Mouse (Mus musculus): ENCODE measurements around the gene Foxp1.
A peak's percentile ranks its signal among the peaks of the same experiment; 100 is the strongest.

Foxp1 gene

GRCm38 (mm10) chr6:99131815-99132214 is 390.7 kb downstream of the Foxp1 start:
- no peak for DNase-seq (ENCODE audit: low spot score)

DNA sequence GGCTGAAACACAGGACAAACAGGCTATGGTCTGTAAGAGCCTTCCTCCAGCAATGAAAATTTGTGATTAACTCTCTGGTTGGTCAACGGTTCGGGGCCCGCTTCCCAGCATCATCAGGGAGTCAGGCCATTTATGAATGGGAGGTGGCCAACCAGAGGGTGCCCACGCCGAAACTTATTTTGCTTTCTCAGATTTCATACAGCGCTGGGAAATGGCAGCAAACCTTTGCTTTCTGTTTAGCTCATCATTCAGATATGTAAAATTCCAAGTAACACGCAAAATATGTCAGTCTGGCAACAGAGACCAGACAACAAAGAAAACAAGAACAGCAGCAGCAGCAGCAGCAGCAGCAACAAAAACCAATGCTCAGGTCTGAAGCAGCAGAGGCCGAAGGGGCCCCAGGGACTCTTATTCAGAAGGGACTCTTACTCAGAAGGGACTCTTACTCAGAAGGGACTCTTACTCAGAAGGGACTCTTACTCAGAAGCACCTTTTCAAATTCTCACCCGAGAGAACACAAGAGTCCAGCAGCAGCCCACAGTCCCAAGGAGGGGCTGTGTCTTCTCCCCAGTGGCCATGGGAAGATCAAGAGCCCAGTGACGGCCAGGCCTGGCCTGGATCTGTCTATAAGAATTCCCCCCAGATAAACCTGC is 391.6 kb downstream of the Foxp1 start:
- DNase-seq (ENCODE audit: low spot score) = peak; percentile 57

- DNase-seq (ENCODE audit: low spot score) = no peak
These were observed 395.8 kb downstream of the Foxp1 start for GRCm38 (mm10) chr6:99126717-99127116.

DNA sequence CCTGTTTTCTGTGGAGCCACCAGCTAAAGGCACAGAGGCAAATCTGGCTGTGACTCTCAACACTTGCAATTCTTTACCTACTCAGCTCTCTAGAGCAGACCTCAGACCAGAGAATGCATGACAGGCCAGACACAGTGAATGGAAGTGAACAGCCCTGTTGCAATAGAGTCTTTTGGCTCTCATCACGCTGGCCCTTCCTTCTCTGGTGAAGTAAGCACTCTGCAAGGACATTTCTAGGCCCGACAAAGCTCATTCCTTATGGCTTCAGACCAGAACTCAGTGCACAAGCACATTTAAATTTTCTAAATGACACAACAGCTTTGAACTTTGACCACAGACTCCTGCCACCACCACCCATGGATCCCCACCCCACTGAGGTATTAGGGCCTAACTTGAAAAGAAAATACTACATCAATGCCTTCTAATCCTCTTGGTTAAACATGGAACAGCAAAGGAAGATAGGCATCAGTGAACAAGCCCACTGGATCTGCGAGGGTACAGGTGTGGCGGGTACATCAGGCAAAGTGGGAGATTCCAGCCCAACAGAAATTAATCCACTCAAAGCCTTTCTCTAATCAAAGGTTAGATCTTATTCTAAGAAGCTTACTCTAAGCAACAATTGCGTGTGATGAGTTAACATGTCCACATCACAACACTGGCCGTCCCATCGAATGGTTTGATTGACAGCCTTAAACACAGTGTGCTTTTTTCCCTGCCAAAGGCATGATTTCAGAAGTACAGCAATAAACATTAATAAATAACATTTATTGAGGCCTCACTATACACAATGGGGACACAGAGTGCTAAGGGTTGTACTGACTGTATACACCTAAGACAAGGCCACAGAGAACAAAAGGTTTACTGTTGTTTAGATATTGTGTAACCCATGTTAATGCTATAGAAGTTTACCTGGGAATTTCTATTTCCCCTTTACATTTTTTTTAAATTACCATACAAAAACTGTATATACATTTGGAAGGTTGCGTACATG is 401.4 kb downstream of the Foxp1 start:
- DNase-seq (ENCODE audit: low spot score) = no peak

DNA sequence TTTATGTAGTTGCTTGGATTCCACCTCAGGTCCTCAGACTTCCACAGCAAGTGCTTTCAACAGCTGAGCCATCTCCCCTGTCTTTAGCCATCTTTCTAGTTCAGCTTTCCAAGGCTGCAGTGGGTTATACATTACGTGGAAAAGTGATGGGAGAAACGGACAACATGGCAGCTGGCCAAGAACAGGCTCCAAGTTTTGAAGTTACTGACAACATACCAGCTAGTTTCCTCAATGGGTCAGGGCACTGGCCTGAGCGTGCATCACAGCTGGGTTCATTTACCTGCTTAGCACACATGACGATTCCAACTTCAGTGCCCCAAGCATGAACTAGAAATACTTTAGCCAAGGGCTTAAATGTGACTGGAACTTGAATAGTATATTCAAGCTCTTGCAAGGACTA is 404.0 kb downstream of the Foxp1 start:
- no peak for DNase-seq (ENCODE audit: low spot score)

DNA sequence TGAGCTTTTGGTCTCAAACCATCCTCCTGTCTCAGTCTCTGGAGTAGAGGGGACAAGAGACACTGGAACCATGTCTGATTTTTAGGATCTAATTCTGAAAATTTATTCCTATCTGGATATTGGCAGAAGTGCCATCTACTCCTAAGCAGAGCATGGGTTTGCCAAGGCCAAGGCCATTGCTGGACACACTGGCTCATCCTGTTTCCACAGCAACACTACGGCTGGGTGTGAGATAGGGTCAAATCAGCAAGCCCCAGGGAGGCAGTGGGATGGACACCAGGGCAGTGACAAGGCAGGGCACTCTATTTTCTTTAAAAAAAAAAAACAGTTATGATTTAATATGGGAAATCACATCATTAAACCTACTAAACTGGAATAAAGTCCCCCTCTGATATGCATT is 405.1 kb downstream of the Foxp1 start:
- no peak for DNase-seq (ENCODE audit: low spot score)

- DNase-seq (ENCODE audit: low spot score) = no peak
These were observed 410.7 kb downstream of the Foxp1 start for GRCm38 (mm10) chr6:99111856-99112255.

- no peak for DNase-seq (ENCODE audit: low spot score)
These were observed 414.1 kb downstream of the Foxp1 start for GRCm38 (mm10) chr6:99108417-99108816.

GRCm38 (mm10) chr6:99107674-99108073 is 414.8 kb downstream of the Foxp1 start:
- DNase-seq (ENCODE audit: low spot score) = no peak

GRCm38 (mm10) chr6:99107081-99107482 is 415.4 kb downstream of the Foxp1 start:
- DNase-seq (ENCODE audit: low spot score) = peak; percentile 30

DNA sequence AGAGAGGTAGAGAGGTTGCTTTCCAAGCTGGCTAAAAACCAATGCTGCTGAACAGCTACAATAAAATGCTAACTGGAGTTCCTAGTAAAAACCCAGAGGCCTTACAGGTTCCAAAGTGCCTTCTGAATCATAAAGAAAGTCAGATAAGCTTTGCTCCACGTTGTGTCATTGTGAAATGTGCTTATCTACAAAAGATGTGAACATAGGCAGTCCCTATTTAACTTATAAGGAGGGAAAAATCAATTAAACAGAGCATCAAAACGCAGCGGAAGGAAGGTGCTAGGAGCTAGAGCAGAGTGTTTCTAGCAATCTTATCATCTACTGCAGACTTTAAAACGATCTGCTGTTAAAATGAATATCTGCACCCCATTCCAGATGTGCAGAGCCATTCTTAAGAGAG is 416.5 kb downstream of the Foxp1 start:
- DNase-seq (ENCODE audit: low spot score) = no peak

GRCm38 (mm10) chr6:99104446-99104845 is 418.1 kb downstream of the Foxp1 start:
- peak; percentile 13 for DNase-seq (ENCODE audit: low spot score)

DNA sequence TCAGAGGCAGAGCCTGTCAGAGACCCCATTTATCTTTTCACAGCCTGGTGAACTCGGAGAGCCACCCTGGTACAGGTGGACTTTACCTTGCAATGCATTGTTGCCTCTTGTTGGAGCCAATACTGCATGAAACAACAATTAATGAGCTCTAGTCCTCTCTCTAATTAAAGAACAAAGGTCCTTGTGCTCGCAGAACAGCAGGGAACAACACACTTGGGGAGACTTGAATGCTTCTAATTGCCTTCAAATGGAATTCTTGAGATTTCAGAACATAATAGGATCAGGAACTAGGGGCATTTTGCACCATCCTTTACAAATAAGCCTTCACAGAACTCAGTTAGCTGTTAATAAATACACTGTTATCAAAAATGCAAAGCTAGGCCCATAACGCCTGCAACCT is 418.6 kb downstream of the Foxp1 start:
- DNase-seq (ENCODE audit: low spot score) = peak; percentile 9

- peak; percentile 79 for DNase-seq (ENCODE audit: low spot score)
These were observed 421.0 kb downstream of the Foxp1 start for GRCm38 (mm10) chr6:99101489-99101908.

DNA sequence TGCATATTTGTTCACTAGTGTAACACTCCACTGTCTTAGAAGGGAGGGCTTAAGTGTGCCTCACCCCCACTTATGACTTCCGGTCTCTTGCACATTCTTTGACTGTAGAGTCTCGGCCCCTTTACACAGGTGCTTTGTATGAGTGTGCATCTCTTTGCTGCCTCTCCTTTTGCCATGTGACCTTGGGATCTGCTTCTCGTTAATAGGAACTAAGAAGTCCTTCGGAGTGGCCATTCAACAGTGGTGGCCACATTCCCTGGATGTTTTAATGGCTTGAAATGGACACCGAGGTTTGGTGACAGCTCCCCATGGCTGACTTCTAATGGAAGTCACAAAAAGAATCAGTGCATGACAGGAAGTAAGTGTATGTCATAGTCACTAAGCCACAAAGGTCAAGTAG is 422.2 kb downstream of the Foxp1 start:
- peak; percentile 55 for DNase-seq (ENCODE audit: low spot score)

GRCm38 (mm10) chr6:99099781-99100180 is 422.7 kb downstream of the Foxp1 start:
- peak; percentile 63 for DNase-seq (ENCODE audit: low spot score)

GRCm38 (mm10) chr6:99097191-99097590 is 425.3 kb downstream of the Foxp1 start:
- DNase-seq (ENCODE audit: low spot score) = peak; percentile 34

DNA sequence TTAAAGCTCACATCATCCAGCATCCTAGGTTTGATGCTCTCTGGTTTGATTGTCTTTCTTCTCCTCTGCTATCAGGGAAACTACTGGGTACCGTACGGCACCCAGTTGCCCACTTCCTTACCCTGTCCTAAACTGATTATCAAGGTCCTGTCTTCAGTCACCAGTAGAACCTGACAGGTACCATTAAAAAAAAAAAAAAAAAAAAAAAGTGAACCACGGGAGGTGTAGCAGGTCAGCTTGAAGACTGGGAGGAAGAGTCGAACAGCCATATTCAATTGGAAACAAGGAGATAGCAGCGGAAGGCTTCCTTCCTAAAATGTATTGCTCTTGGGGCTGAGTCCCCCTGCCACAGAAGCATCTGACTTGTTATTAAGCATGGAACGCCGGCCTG is 425.8 kb downstream of the Foxp1 start:
- DNase-seq (ENCODE audit: low spot score) = no peak

- peak; percentile 53 for DNase-seq (ENCODE audit: low spot score)
These were observed 426.3 kb downstream of the Foxp1 start for GRCm38 (mm10) chr6:99096105-99096775.

DNA sequence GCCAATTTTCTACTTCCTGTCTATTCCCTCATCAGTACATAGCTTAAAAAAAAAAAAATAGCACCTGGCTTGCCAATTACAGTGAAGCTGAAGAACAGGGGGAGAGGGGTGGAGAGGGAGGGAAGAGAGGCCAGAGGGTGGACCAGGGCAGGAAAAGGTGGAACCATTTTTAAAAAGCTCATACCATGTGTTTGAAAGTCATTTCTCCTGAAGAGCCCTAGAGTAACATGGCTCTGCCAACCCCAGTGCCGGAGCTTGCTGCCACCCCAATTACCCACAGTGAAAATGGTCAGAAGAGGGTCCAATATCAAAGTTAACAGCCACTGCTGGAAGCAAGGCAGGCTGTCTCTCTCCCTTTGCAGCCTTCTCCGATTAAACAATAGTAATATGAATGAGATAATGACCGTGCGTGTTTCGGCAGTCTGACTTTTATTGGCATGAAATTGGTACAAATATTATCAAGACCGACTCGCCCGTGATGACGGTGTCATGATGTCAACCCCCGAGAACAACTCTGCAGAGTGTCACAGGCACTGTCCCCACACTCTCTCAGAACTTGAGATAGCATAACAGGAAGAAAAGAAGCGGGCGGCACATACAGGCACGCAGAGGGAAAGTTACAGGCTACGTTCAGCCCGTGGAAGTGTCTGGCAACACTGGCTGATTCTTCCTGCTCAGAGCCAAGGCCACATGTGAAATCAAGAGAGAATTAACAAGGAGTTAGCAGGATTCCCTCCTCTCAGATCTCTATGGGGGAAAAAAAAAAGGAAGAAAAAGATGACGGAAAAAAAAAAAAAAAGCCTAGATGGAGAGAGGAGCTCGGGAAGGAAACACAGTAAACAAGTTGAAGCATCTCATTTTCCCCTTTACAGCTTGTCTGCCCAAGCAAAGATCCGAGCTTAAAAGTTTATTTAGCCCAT is 427.1 kb downstream of the Foxp1 start:
- peak; percentile 40 for DNase-seq (ENCODE audit: low spot score)

DNA sequence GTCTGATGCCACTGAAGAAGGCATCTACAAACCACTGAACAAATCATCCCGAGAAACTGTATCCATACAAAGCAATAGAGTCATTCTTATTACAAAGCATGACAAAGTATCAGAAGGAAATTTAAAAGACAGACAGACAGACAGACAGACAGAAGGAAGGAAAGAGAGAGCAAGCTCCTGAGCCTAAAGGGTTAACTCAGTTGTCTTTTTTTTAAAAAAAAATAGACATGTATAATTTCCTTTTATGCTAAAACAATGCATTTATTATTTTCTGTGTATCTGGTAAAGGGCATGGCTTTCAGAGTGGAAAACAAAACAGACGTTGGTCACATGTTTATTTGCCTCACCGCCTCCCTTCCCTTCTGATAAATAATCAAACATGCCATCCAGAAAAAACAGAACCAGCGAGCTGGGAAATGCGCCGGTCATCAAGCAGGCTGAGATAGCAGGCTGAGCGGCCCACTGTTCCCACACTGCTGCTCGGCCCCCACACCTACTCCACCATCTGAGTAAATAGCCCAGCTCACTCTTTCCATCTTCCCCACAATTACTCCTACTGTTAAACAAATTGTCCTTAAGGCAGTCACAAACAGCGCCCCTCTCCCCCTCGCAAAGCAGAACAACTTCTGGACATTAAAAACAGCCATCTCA is 428.1 kb downstream of the Foxp1 start:
- peak; percentile 55 for DNase-seq (ENCODE audit: low spot score)

Data from embryo, embryonic 10.5 days (tissue).